Mouse (Mus musculus) layer of hippocampus, postnatal 10 days (tissue): ENCODE measurements at regions not wholly inside any gene's neighbourhood (a gene's known extent, or its start where the extent isn't known, plus 50 kb on each side); places are given as distances from the start of the nearest gene placed in this dataset.

Experiments used
- DNase-seq, 2 experiments: peaks; one replicate each; pipeline ENCODE4 v3.0.0; 2021; ENCODE audit warnings: low spot score in 2 of 2

DNA sequence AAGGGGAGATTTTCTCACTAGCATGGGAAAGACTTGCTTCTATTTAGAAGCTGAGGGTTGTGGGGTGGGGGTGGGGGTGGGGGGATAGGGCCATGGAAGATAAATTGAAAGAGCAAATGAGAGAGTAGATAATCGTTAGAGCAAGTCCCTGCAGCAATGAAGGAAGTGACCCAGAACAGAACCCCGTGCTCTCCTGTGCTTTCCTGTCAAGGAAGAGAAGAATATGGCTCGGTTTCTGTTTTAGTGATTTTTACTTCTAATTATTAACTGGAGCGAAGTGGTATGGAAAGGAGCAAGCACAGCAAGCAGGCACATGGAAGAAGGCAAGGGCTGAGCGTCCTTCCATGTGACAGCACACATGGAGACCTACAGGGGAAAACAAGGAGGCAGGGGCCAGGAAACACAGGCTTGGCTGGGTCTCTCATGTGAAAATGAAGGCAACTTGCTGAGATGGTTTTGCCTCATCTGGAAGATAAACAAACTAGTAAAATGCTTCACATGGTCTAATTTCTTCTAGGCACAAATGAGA is 711.8 kb downstream of the Gm826 start:
- no peak for DNase-seq

DNA sequence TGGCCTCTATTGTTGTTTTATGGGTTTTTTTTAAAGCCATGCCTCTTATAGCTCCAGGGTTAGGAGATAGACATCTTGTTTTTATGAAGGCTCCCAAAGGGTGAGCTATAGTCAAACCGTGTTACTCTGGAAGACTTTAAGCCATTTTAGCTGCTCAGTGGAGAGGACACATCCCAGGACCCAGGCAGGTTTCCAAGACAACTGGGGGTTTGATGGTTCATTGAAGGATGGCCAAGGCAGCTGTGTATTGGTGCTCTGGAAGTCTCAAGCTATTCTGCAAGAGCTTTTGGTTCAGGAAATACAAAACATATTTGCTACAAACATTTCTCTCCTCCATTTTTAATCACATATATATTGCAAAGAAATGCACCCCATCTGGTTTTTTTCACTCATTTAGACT is 708.7 kb downstream of the Gm826 start:
- DNase-seq, result no peak

- peak; percentile 10 to 37 for DNase-seq
Observed at GRCm38 (mm10) chr2:159645861-159646260, 688.1 kb downstream of the Gm826 start.

DNA sequence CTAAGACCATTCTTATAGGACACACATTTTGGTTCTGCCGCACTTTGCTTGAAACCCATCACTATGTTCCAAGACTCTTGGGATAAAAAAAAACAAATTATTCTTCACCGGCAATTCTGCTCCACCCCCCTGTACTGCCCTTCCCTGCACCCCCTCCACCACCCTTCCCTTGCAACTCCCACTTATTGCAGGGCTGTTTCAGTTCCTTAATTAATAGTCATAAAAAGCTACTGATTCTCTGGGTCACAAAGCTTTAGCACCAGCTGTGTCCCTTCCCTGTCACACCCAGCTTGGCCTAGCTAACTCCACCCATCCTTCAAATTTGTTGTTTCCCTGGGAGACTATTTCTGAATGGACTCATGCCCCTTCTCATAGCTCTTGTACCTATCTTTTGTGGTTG is 687.4 kb downstream of the Gm826 start:
- DNase-seq, result no peak

DNA sequence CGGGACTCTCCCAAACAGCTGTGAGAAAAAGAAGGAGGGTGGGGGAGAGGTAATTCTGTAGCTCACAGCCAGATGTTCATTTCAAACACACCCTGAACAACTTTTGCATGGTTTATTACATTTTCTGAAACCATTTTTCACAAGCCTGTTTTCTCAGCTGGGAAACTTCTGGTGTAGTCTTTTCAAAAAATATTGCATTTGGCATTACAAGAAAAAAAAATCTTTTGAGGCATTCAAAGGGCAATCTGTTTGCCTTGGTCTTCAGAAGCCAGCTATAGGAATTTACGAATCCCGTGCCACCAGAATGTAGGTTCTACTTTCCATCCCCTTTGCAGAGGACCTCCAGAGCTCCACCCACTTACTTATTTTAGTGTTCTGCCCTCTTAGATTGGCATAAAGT is 681.7 kb downstream of the Gm826 start:
- no peak for DNase-seq

- no peak for DNase-seq
Observed at GRCm38 (mm10) chr2:159676845-159677244, 657.1 kb downstream of the Gm826 start.

DNA sequence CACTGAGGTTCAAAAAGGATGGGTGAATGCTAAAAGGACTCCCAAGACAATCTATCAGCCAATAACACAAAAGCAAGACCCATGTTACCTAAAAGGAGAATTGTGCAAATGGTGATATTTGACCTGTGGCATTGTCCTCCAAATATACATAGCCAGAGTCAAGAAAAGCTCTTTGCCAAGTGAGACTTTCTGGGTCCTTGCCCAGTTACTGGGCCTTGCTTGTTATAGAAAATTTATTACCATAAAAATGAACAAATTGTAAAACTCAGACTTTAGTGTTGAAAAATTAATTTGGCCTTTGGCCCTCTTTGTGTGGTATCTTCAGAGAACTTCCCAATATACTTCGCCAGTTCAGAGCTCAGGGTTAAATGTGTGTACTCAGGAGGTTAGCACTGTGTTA is 653.3 kb downstream of the Gm826 start:
- DNase-seq, result no peak

DNA sequence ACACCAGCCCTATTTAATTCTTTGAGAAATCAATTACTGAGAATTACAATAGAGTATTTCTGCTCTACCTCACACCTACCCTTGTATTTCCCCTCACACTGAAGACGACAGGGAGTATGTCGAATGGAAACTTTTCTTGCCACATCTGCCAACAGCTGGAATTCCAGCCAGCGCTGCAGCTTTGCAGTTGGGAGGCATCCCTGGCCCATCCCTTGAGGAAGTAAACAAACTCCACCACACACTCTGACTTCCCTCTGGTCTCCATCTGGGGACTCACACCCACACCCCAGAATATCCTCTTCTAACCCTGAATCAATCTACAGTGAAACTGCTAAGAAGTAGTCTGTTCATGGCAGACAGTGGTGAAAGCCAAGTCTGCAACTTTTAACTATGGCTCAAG is 630.9 kb downstream of the Gm826 start:
- DNase-seq, result no peak

DNA sequence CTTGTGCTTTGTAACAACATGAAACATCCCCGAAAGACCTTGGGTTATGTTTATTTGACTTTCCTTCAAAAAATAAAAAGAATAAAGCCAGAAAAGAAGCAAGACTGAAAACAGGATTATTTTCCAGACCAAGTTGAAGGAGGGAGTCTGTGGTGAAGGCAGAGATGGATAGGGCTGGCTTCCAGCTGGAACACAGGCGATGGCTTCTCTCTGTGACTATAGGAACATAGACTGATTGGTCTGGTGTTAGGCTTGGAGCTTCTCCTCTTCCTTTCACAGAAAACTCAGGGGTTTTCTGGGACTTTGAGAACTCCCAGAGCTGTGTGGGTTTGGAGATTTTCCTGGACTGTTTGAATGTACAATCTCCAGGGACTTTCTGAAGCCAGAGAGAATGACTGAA is 625.8 kb downstream of the Gm826 start:
- DNase-seq, result no peak

- DNase-seq, result no peak
Observed at GRCm38 (mm10) chr2:159714633-159715032, 619.3 kb downstream of the Gm826 start.

- no peak for DNase-seq
Observed at GRCm38 (mm10) chr2:159718738-159719137, 615.2 kb downstream of the Gm826 start.

DNA sequence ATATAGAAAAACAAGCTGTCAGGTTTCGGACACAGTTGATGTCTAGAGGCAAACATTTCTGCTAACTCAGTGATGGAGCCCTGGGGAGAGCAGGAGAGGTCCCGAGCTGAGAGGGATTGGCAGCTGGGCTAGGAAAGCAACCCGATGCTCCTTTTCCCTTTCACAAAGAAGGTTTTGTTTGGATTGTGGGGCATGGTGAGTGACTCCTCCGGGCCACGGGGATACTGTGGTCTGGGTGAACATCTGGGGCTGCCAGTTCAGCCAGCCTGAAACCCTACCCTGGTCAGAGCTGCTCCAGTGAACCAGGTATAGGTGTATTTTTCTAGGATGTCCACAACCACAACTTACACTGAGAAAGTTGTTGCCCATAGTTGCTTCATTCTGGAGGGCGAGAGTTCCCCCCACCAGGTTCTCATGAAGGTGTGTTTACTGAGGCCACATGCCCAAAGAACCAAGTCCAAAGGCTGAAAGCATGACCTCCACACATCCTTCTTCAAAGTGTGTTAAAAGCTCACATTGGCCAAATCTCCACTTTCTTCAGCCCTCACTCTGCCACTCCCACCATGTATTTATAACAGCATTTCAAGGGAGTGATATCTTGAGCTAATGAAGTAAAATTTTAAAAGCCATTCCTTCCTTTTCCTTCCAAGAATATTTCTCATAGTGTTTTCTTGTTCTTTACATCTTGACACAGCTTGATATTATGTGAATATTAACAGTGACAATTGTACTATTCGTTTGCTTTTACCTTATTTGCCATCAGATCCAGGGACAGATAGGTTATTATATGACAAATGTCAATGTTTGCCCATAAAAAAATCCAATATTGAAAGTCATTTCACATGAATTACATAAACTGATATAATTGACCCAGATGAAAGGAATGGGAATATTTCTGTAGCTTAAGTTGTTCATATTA is 608.5 kb downstream of the Gm826 start:
- no peak for DNase-seq

DNA sequence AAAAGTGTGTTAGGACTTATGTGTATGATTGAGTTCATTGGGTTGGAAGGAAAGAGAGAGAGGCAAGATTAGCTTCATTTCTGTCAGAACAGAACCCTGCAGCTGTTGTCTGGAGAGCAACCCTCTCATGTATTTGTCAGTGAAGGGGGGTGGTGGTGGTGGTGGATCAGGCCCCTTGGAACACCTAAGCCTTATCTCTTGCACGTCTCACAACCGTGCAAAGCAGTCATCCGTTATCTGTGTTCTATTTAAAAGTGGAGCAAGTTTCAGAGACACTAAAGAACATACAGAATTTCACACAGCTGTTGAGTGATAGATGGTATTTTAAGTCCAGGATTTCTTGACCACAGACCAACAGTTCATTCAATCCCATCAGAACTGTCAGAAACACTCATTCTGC is 604.7 kb downstream of the Gm826 start:
- no peak for DNase-seq

DNA sequence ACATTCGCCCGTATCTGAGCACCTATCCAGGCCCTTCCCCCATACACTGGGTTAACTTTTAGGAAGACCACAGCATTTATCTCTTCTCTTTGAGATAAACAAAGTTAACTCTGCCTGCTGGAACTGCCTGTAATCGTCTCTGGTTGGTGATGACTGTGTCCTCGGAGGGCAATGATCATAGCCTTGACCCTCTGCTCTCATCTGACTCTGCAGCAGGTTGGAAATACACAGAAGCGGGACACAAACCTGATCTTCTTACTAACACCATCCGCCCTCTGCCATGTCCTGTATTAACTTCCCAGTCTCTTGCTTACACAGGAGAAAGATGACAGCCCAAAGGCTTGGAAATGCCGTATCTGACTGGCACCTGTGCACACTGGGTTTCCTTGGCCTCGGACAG is 603.7 kb downstream of the Gm826 start:
- no peak for DNase-seq

- no peak for DNase-seq
Observed at GRCm38 (mm10) chr2:159731305-159731704, 602.7 kb downstream of the Gm826 start.

DNA sequence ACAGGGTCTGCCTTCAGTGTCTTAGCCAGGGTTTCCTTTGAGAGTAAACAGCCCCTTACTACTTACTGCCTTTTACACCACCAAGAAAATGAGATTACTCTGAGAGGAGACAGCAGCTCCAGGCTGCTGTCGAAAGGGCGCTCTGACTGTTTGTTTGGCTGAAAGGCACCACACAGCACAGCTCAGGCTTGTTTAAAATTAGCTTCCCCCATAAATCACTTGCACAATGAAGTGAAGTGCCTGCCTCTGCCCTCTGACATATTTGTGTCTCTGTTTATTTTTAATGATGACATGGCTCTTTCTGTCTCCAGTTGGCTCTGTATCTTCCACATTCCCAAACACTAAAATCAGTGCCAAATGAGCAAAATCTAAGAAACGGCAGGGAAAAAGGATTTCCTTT is 601.5 kb downstream of the Gm826 start:
- no peak for DNase-seq

- no peak for DNase-seq
Observed at GRCm38 (mm10) chr2:159734576-159734975, 599.4 kb downstream of the Gm826 start.

DNA sequence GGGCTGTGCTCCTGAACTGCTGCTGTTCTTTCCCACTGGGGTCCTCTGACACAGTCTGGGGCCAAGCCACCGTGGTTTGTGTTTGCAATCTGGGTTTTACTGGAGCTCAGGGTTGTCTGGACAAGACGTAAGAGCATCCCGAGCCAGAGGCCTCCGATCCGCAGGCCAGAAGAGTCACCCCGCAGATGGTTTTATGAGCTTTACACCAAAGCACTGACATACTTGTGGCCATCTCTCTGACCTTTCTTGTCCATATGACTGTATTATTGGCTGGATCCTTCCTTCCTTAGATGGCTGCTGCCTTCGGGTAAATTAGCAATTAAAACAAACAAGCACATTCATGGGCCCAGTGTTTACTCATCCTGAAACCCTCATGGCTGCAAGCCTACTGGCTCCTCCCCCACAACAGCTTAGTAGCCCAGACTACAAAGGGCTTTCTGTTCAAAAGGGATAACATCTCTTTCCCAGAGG is 578.4 kb downstream of the Gm826 start:
- peak; percentile 37 to 46 for DNase-seq

- no peak for DNase-seq
Observed at GRCm38 (mm10) chr2:159760806-159761205, 573.2 kb downstream of the Gm826 start.

- DNase-seq, result no peak
Observed at GRCm38 (mm10) chr2:159763115-159763514, 570.8 kb downstream of the Gm826 start.
